Mouse (Mus musculus): ENCODE measurements around the gene Nlk. TPM values are rescaled to one million over a fixed set of nuclear protein-coding genes. Genes with fewer than 3 reads are reported as not detected.
"Not testable (repeated sequence)": the region's sequence is repeated elsewhere in the genome, so short reads cannot be mapped to it uniquely, and the experiment has no call there.

Nlk gene
- polyA plus RNA-seq, 1 experiment from 2014 or later, result 13.4 TPM

DNA sequence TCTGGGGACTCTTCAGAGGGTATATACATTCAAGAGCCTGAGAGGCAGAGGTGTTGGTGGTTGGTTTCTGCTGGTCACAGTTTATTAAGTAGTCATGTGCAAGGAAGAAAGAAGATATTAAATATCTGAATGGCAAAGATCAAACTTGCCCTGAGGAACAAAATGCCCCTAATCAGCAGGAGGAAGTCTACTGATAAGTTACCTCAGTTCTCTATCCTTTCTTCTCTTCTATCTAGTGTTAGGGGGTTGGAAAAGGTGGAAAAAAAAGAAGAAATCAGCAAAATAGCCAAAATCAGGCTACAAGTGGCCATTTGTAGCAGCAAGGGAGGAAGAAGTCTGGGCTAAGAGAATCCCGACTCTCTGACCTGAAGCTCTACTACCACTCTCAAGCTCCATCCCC is 92.3 kb downstream of the Nlk start:
- Histone ChIP-seq H3K36me3 (peaks cover 19% of the 10 kb centered on the region), H3K27ac (no peak overlapping the region), H3K4me1 (no peaks in the 10 kb centered on the region), H3K27me3 (ENCODE audit: insufficient read depth, poor library complexity, severe bottlenecking) (no peaks in the 10 kb centered on the region), H3K9me3 (no peaks in the 10 kb centered on the region), H3K4me3 (no peak overlapping the region)
- no peak for DNase-seq (ENCODE audit: low spot score)
- 64% methylated on average over 1 of the region's 1 CpGs for WGBS

GRCm38 (mm10) chr11:78602781-78603180 is 94.4 kb downstream of the Nlk start:
- 69% methylated on average over 3 of the region's 3 CpGs for WGBS
- no peak overlapping the region for H3K27ac ChIP-seq
- H3K4me1 ChIP-seq, result no peaks in the 10 kb centered on the region
- no peaks in the 10 kb centered on the region for H3K9me3 ChIP-seq
- DNase-seq (ENCODE audit: low spot score), result no peak
- H3K4me3 ChIP-seq, result no peak overlapping the region
- peaks cover 19% of the 10 kb centered on the region for H3K36me3 ChIP-seq
- H3K27me3 ChIP-seq (ENCODE audit: insufficient read depth, poor library complexity, severe bottlenecking), result no peaks in the 10 kb centered on the region

- Histone ChIP-seq H3K36me3 (peaks cover 16% of the 10 kb centered on the region), H3K4me3 (no peak overlapping the region), H3K4me1 (no peaks in the 10 kb centered on the region), H3K9me3 (no peaks in the 10 kb centered on the region), H3K27me3 (ENCODE audit: insufficient read depth, poor library complexity, severe bottlenecking) (no peaks in the 10 kb centered on the region), H3K27ac (no peak overlapping the region)
- 60% methylated on average over 4 of the region's 4 CpGs for WGBS
- no peak for DNase-seq (ENCODE audit: low spot score)
Observed at GRCm38 (mm10) chr11:78600926-78601590, 96.1 kb downstream of the Nlk start.

- H3K36me3 ChIP-seq, result peaks cover 16% of the 10 kb centered on the region
- no peaks in the 10 kb centered on the region for H3K9me3 ChIP-seq
- no peaks in the 10 kb centered on the region for H3K4me1 ChIP-seq
- no peaks in the 10 kb centered on the region for H3K27me3 ChIP-seq (ENCODE audit: insufficient read depth, poor library complexity, severe bottlenecking)
- DNase-seq (ENCODE audit: low spot score), result no peak
- WGBS, result 75% methylated on average over 3 of the region's 3 CpGs
- no peak overlapping the region for H3K4me3 ChIP-seq
- H3K27ac ChIP-seq, result no peak overlapping the region
Observed at GRCm38 (mm10) chr11:78600496-78600895, 96.7 kb downstream of the Nlk start.

- Histone ChIP-seq H3K4me3 (no peak overlapping the region), H3K27me3 (ENCODE audit: insufficient read depth, poor library complexity, severe bottlenecking) (no peaks in the 10 kb centered on the region), H3K36me3 (peaks cover 15% of the 10 kb centered on the region), H3K4me1 (peaks cover 3% of the 10 kb centered on the region; the same call in 1 of the 2 replicates), H3K27ac (no peak overlapping the region), H3K9me3 (no peaks in the 10 kb centered on the region)
- DNase-seq (ENCODE audit: low spot score), result no peak
- WGBS, result 64% methylated on average over 4 of the region's 4 CpGs
Observed at GRCm38 (mm10) chr11:78600051-78600450, 97.1 kb downstream of the Nlk start.

GRCm38 (mm10) chr11:78598763-78599415 is 98.3 kb downstream of the Nlk start:
- Histone ChIP-seq H3K4me3 (no peak overlapping the region), H3K27ac (no peak overlapping the region), H3K36me3 (peaks cover 12% of the 10 kb centered on the region), H3K4me1 (peaks cover 10% of the 10 kb centered on the region; the same call in 1 of the 2 replicates), H3K9me3 (no peaks in the 10 kb centered on the region), H3K27me3 (ENCODE audit: insufficient read depth, poor library complexity, severe bottlenecking) (no peaks in the 10 kb centered on the region)
- no peak for DNase-seq (ENCODE audit: low spot score)
- 85% methylated on average over 3 of the region's 3 CpGs for WGBS

GRCm38 (mm10) chr11:78596750-78597149 is 100.4 kb downstream of the Nlk start:
- Histone ChIP-seq H3K27ac (no peak overlapping the region), H3K4me1 (peaks cover 10% of the 10 kb centered on the region; the same call in 1 of the 2 replicates), H3K27me3 (ENCODE audit: insufficient read depth, poor library complexity, severe bottlenecking) (no peaks in the 10 kb centered on the region), H3K36me3 (peaks cover 2% of the 10 kb centered on the region; the same call in 1 of the 2 replicates), H3K9me3 (no peaks in the 10 kb centered on the region), H3K4me3 (no peak overlapping the region)
- DNase-seq (ENCODE audit: low spot score), result no peak

DNA sequence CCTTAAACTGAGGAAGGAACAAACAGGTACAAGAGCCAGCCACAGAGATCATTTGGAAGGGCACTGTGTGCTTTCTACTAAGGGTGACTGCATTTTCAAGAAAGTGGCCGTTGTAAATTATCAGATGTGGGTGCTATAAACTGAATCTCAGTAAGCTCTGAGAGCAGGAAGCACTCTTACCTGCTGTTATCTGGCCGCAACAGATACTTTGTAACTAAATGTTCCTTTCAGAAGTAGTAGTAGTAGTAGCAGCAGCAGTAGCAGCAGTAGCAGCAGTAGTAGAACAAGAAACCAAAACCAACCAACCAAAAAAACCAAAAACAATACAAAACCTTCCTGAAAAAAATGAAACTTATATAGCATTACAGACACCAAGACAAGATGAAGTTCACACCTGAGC is 101.4 kb downstream of the Nlk start:
- H3K4me3 ChIP-seq, result no peak overlapping the region

DNA sequence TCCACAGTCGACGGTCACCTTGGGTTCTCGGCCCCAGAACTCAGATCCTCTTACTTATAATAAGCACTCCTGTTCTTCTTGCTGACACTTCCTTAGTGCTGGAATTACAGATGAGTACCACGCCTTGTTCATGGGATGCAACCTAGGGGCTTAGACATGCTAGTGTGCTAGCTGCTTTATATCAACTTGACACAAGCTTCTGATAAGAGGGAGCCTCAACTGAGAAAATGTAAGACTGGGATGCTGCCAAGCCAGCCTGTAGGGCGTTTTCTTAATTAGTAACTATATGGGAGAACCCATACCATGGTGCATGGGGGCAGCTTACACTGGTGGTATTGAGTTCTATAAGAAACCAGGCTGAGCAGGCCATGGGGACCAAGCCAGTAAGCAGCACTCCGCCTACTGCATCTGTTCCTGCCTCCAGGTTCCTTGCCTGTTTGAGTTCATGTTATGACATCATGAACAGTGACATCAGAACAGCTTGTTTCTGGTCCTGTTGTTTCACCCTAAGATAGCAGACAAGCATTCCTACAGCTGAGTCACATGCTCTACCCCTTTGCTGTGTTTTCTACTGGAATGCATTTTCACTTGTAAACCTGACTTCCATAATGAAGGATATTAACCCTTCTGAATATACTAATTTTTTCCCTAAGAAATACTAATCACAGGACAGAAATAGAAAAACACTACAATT is 102.8 kb downstream of the Nlk start:
- no peak for DNase-seq (ENCODE audit: low spot score)
- Histone ChIP-seq H3K27ac (no peak overlapping the region), H3K36me3 (peaks cover 5% of the 10 kb centered on the region; the same call in 1 of the 2 replicates), H3K4me1 (peaks cover 10% of the 10 kb centered on the region; the same call in 1 of the 2 replicates), H3K9me3 (no peaks in the 10 kb centered on the region), H3K4me3 (no peak overlapping the region), H3K27me3 (ENCODE audit: insufficient read depth, poor library complexity, severe bottlenecking) (no peaks in the 10 kb centered on the region)
- 60% methylated on average over 6 of the region's 6 CpGs for WGBS

More for the DNA sequence above, 101.4 kb downstream of the Nlk start:
- Histone ChIP-seq H3K9me3 (no peaks in the 10 kb centered on the region), H3K27me3 (ENCODE audit: insufficient read depth, poor library complexity, severe bottlenecking) (no peaks in the 10 kb centered on the region), H3K4me1 (peaks cover 10% of the 10 kb centered on the region; the same call in 1 of the 2 replicates), H3K27ac (no peak overlapping the region), H3K36me3 (peaks cover 4% of the 10 kb centered on the region; the same call in 1 of the 2 replicates)
- no peak for DNase-seq (ENCODE audit: low spot score)
- 81% methylated on average over 2 of the region's 2 CpGs for WGBS

DNA sequence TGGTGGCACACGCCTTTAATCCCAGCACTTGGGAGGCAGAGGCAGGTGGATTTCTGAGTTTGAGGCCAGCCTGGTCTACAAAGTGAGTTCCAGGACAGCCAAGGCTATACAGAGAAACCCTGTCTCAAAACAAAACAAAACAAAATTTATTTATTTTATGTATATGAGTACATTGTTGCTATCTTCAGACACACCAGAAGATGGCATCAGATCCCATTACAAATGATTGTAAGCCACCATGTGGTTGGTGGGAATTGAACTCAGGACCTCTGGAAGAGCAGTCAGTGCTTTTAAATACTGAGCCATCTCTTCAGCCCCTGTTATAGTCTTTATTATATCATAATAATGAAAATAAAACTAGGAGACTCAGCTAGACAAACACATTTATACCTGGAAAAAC is 109.5 kb downstream of the Nlk start:
- not testable (repeated sequence) for H3K4me1 ChIP-seq; H3K4me3 ChIP-seq; H3K27me3 ChIP-seq (ENCODE audit: insufficient read depth, poor library complexity, severe bottlenecking); H3K9me3 ChIP-seq; H3K27ac ChIP-seq; DNase-seq (ENCODE audit: low spot score)
- WGBS, result 92% methylated on average over 1 of the region's 1 CpGs
- H3K36me3 ChIP-seq, result peaks cover 37% of the 10 kb centered on the region

DNA sequence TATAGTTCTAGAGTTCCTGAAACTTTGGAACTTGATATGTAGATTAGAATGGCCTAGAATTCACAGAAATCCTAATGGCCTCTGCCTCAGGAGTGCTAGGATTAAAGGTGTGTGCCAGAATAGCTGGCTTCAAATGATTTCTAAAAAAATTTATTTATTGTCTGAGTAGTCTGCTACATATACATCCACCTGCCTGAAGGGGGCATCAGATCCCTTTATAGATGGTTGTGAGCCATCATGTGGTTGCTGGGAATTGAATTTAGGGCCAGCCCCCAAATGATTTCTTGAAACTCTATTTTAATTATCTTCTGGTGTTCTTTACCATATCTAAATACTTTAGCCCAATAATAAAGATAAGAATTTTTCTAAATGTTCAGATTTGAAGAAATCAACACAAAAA is 111.1 kb downstream of the Nlk start:
- DNase-seq (ENCODE audit: low spot score), result no peak
- H3K36me3 ChIP-seq, result peaks cover 48% of the 10 kb centered on the region
- no peak overlapping the region for H3K4me3 ChIP-seq
- H3K9me3 ChIP-seq, result no peaks in the 10 kb centered on the region
- no peaks in the 10 kb centered on the region for H3K27me3 ChIP-seq (ENCODE audit: insufficient read depth, poor library complexity, severe bottlenecking)
- no peak overlapping the region for H3K27ac ChIP-seq
- H3K4me1 ChIP-seq, result no peaks in the 10 kb centered on the region

DNA sequence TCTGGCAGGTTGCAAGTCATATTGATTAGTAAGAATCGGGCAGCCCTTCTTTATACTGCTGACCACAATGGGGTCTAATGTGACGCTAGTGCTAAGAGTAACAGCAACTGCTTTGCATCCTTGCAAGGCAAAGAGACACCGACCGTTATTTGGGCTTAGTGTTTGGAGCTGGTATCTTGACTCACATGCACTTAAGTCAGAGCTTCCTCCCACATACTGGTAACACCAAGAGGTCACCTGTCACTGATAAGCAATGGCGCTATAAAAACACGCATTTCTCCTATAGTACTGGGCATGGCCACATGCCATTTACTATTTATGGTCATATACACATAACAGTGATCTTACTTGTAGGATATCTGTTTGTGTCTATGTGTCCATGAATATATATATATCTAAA is 114.3 kb downstream of the Nlk start:
- no peak for DNase-seq (ENCODE audit: low spot score)
- H3K36me3 ChIP-seq, result peaks cover 62% of the 10 kb centered on the region
- 67% methylated on average over 6 of the region's 6 CpGs for WGBS

DNA sequence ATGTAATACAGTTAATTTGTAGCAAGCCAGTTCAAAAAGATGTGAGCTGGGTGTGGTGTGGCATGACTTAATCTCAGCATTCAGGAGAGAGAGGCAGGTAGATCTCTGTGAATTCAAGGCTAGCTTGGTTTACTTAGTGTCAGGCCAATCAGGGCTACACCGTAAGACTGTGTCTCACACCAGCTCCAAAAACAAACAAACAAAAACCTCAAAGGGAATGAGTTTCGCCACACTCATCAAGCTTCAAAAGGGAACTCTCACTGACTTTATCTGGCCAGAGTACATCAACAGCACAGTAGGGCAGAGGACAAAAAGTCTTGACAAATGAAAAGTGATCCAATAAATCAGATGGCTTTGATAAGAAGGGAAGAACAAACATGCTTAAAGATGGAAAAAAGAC is 122.2 kb downstream of the Nlk start:
- Histone ChIP-seq H3K27me3 (ENCODE audit: insufficient read depth, poor library complexity, severe bottlenecking) (no peaks in the 10 kb centered on the region), H3K4me3 (no peak overlapping the region), H3K36me3 (peaks cover 67% of the 10 kb centered on the region), H3K9me3 (no peaks in the 10 kb centered on the region), H3K27ac (no peak overlapping the region), H3K4me1 (no peaks in the 10 kb centered on the region)
- DNase-seq (ENCODE audit: low spot score), result no peak
- 45% methylated on average over 2 of the region's 2 CpGs for WGBS

More for the DNA sequence above, 114.3 kb downstream of the Nlk start:
- Histone ChIP-seq H3K4me1 (no peaks in the 10 kb centered on the region), H3K27ac (no peak overlapping the region), H3K9me3 (no peaks in the 10 kb centered on the region), H3K4me3 (no peak overlapping the region), H3K27me3 (ENCODE audit: insufficient read depth, poor library complexity, severe bottlenecking) (no peaks in the 10 kb centered on the region)

All from heart, embryonic 10.5 days (tissue).